In genomic region chr7:112788321-112788751, GRCm38 (mm10) we compare ENCODE assay signal across 8 mouse cellular contexts.
DNase-seq lines count a peak whose midpoint lies in the region; ATAC-seq and TF ChIP-seq lines count a peak whose summit lies in the region.

No protein-coding gene starts in this region.

- 0 out of 2 replicates have a peak overlapping the region, but pooled peaks have one; percentile 37 for H3K27ac ChIP-seq in ES-E14 (ENCODE audit: insufficient read depth, low read depth, low read length, poor library complexity, severe bottlenecking)
- peak overlapping the region; percentile 63 for H3K27ac ChIP-seq in embryonic facial prominence, embryonic 10.5 days (replicated peaks)
- H3K27ac ChIP-seq in intestine, embryonic 14.5 days (ENCODE audit: low read depth), result peak overlapping the region; percentile 64
- H3K27ac ChIP-seq in liver, embryonic 12.5 days, result no peak overlapping the region

- H3K9me3 ChIP-seq in ES-E14 (ENCODE audit: control insufficient read depth, insufficient read depth, low read depth, low read length), result no peaks in the 10 kb centered on the region
- H3K9me3 ChIP-seq in embryonic facial prominence, embryonic 10.5 days, result no peaks in the 10 kb centered on the region
- H3K9me3 ChIP-seq in intestine, embryonic 14.5 days (ENCODE audit: control insufficient read depth, low read length), result no peaks in the 10 kb centered on the region
- no peaks in the 10 kb centered on the region for H3K9me3 ChIP-seq in liver, embryonic 12.5 days (replicated peaks)

- H3K27me3 ChIP-seq in embryonic facial prominence, embryonic 10.5 days (replicated peaks; ENCODE audit: low read depth, poor library complexity, severe bottlenecking), result no peaks in the 10 kb centered on the region
- H3K27me3 ChIP-seq in intestine, embryonic 14.5 days (replicated peaks; ENCODE audit: control insufficient read depth, insufficient read depth, low read length), result no peaks in the 10 kb centered on the region
- no peaks in the 10 kb centered on the region for H3K27me3 ChIP-seq in liver, embryonic 12.5 days (replicated peaks)

- 60% methylated on average over 7 of the region's 7 CpGs for WGBS in embryonic facial prominence, embryonic 10.5 days
- WGBS in intestine, embryonic 14.5 days, result 43% methylated on average over 7 of the region's 7 CpGs
- 61% methylated on average over 7 of the region's 7 CpGs for WGBS in liver, embryonic 12.5 days (ENCODE audit: insufficient replicate concordance)

- H3K9ac ChIP-seq in ES-E14 (ENCODE audit: insufficient read depth, low read depth, low read length, poor library complexity, severe bottlenecking), result no peak overlapping the region
- H3K9ac ChIP-seq in intestine, embryonic 14.5 days (ENCODE audit: low read length), result no peak overlapping the region
- H3K9ac ChIP-seq in liver, embryonic 12.5 days, result no peak overlapping the region

- ATAC-seq in intestine, embryonic 14.5 days (replicated peaks; ENCODE audit: low FRiP score, low TSS enrichment, low read depth), result peak; percentile 84
- peak; percentile 70 for ATAC-seq in liver, embryonic 12.5 days
- ATAC-seq in activated CD4-positive, CD25-positive, alpha-beta regulatory T cell, adult 4 months, result no peak

- DNase-seq in ES-E14 (ENCODE audit: low read depth, low spot score), result no peak
- DNase-seq in embryonic facial prominence, embryonic 10.5 days (ENCODE audit: low spot score), result peak; percentile 39
- DNase-seq in intestine, embryonic 14.5 days (ENCODE audit: low spot score), result no peak
- peak; percentile 64 for DNase-seq in retina, embryonic 14.5 days (ENCODE audit: low spot score)
- DNase-seq in thymus, postnatal 4 days, result no peak
- DNase-seq in urinary bladder, postnatal 10 days (ENCODE audit: low spot score), result no peak

- peaks cover 0 to 29% of the 10 kb centered on the region in 2 experiments; a peak in 2 of 4 replicates for H3K4me1 ChIP-seq in ES-E14 (ENCODE audit: control insufficient read depth in 2 of 2, insufficient read depth in 2 of 2, low read length in 2 of 2, poor library complexity in 1 of 2)
- peaks cover 65% of the 10 kb centered on the region for H3K4me1 ChIP-seq in embryonic facial prominence, embryonic 10.5 days
- peaks cover 44% of the 10 kb centered on the region for H3K4me1 ChIP-seq in intestine, embryonic 14.5 days (replicated peaks; ENCODE audit: control insufficient read depth, insufficient read depth, low read length)
- H3K4me1 ChIP-seq in liver, embryonic 12.5 days, result peaks cover 17% of the 10 kb centered on the region

- no peak overlapping the region for H3K4me3 ChIP-seq in ES-E14 (ENCODE audit: insufficient read depth in 1 of 2, low read depth in 1 of 2, low read length in 2 of 2, poor library complexity in 1 of 2, severe bottlenecking in 1 of 2)
- H3K4me3 ChIP-seq in embryonic facial prominence, embryonic 10.5 days, result no peak overlapping the region
- H3K4me3 ChIP-seq in intestine, embryonic 14.5 days (ENCODE audit: low read depth, low read length), result no peak overlapping the region
- no peak overlapping the region for H3K4me3 ChIP-seq in liver, embryonic 12.5 days

- H3K36me3 ChIP-seq in ES-E14 (ENCODE audit: control insufficient read depth, insufficient read depth, low read length, poor library complexity, severe bottlenecking), result peaks cover 3% of the 10 kb centered on the region; the same call in 1 of the 2 replicates
- H3K36me3 ChIP-seq in embryonic facial prominence, embryonic 10.5 days (replicated peaks), result peaks cover 9% of the 10 kb centered on the region; the same call in 1 of the 2 replicates
- H3K36me3 ChIP-seq in intestine, embryonic 14.5 days (ENCODE audit: control insufficient read depth, insufficient read depth, low read length), result no peaks in the 10 kb centered on the region
- H3K36me3 ChIP-seq in liver, embryonic 12.5 days, result no peaks in the 10 kb centered on the region

- no peak overlapping the region for H3K4me2 ChIP-seq in intestine, embryonic 14.5 days (ENCODE audit: low read length)
- H3K4me2 ChIP-seq in liver, embryonic 12.5 days, result no peak overlapping the region

- in situ Hi-C loops in ES-E14 (cut with MboI; ENCODE audit: low sequenced_read_pairs in 2 of 2, unreplicated experiment in 2 of 2), result no loop called here

TF ChIP-seq in ES-E14, 5 proteins besides CTCF, POLR2A, EP300 and RAD21:
- TF ChIP-seq HCFC1 (IDR thresholded peaks at IDR 0.05; ENCODE audit: borderline replicate concordance, insufficient read depth, low read length) (no peak), MAFK (IDR thresholded peaks at IDR 0.05; ENCODE audit: insufficient read depth, low read depth, low read length) (no peak), ZNF384 (IDR thresholded peaks at IDR 0.05; ENCODE audit: low read depth, low read length) (no peak), ZC3H11A (IDR thresholded peaks at IDR 0.05; ENCODE audit: borderline replicate concordance, low read depth, low read length) (no peak), CHD2 (IDR thresholded peaks at IDR 0.05; ENCODE audit: low read depth, low read length) (no peak)
TF ChIP-seq in ES-E14: peak in this region for 0.

Comparison
In these comparisons a context has a peak if more than half of its experiments do, and no peak if none do; other contexts are left out.
1. DNase-seq: peak in embryonic facial prominence, embryonic 10.5 days (single experiment) and retina, embryonic 14.5 days (single experiment); none in ES-E14 (single experiment), intestine, embryonic 14.5 days (single experiment), thymus, postnatal 4 days (single experiment) and urinary bladder, postnatal 10 days (single experiment).